Mouse (Mus musculus): Measurements from ENCODE around the gene Smim8. TPM values are rescaled to one million over a fixed set of nuclear protein-coding genes. Genes with fewer than 3 reads are reported as not detected.

The Smim8 gene
- 43.9 and 46.2 TPM in 2 replicates for polyA plus RNA-seq (2015; fragmentation: Nextera tagmentation; extraction: Ambion mirVana)

DNA sequence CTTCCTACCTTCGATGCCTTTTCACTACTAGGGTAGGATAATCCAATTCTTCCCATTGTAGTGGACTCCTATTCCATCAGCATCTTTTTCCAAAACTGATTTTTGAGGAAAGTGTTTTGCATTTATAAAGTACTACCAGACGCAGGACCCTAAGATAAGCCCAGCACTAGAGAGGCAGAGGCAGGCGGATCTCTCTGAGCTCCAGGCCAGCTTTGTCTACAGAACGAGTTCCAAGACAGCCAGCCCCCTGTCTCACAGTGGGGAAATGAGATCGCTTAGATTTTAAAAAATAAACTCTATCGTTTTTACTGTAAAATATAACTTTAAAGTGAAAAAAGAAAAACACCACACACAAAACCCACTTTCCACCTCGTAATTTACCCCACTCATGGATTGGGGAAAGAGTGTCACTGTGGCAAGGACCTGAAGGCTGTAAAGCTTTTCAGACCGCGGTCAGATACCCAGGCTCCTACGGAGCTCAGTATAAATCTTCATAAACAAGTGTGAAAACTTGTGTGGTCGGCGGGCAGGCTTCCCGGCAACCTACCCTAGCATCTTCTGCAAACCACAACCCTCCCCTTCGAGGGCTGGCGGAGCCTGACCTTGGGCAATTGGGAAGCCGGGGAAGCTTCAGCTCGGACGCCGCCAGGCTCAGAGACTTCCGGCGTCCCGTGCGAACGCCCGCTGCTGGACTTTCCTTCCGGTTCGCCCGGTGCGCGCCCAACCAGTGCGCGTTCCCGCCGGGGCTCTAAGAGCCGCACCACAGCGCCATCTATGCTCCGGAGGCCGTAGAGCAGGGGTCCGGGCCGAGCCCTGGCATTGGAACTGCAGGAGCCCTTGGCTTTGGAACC is at the start of gene Smim8:
Smim8 (minus strand) TSS at position 747 of the 851 bp plus-strand sequence.
- Histone ChIP-seq H3K27ac (replicated peaks) (peak within 1 kb of the TSS; percentile 67; the same call in 1 of the 2 replicates), H3K36me3 (ENCODE audit: control insufficient read depth, insufficient read depth, low read length) (no peaks in the 10 kb centered on the region), H3K27me3 (ENCODE audit: control insufficient read depth, insufficient read depth, low read length) (no peaks in the 10 kb centered on the region), H3K4me3 (ENCODE audit: low read depth, low read length) (peak within 1 kb of the TSS; percentile 67), H3K4me1 (replicated peaks; ENCODE audit: control insufficient read depth, insufficient read depth) (no peaks in the 10 kb centered on the region), H3K9ac (ENCODE audit: low read length) (peak within 1 kb of the TSS; percentile 73), H3K4me2 (replicated peaks; ENCODE audit: low read depth) (peak within 1 kb of the TSS; percentile 69), H3K9me3 (ENCODE audit: control insufficient read depth, low read length) (no peaks in the 10 kb centered on the region)
- TF ChIP-seq CTCF (IDR thresholded peaks at IDR 0.05; ENCODE audit: low read depth) (peak; percentile 96), EP300 (optimal IDR thresholded peaks at IDR 0.05) (peak; percentile 21)
- DNase-seq (ENCODE audit: low spot score) (peak; percentile 95), ATAC-seq (ENCODE audit: low FRiP score, low TSS enrichment) (peak; percentile 97)
- 5% methylated on average over 40 of the region's 40 CpGs for WGBS

DNA sequence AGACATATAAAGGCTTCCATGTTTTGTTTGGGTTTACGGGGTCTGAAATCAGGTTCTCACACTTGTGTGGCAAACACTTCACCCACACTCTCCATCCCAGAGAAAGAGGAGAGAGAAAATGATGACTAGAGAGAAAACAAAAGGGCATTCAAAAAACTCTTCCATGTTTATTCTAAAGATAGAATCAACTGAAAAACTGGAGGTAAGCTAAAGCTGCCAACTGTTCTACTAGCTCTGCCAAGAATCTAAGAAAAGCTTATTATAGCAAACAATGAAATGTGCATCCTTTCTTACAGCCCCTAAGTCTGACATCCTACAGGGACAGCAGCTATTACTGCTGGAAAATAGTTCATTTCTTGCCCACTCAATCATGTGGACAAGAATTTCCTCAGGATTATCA is 45.7 kb upstream of the Smim8 start:
- H3K27ac ChIP-seq (replicated peaks), result no peak overlapping the region
- H3K4me2 ChIP-seq (replicated peaks; ENCODE audit: low read depth), result no peak overlapping the region
- DNase-seq (ENCODE audit: low spot score) (no peak), ATAC-seq (ENCODE audit: low FRiP score, low TSS enrichment) (no peak)
- no peak overlapping the region for H3K4me3 ChIP-seq (ENCODE audit: low read depth, low read length)
- no peaks in the 10 kb centered on the region; the same call in 1 of the 2 replicates for H3K36me3 ChIP-seq (ENCODE audit: control insufficient read depth, insufficient read depth, low read length)
- TF ChIP-seq EP300 (optimal IDR thresholded peaks at IDR 0.05) (no peak), CTCF (IDR thresholded peaks at IDR 0.05; ENCODE audit: low read depth) (no peak)
- no peaks in the 10 kb centered on the region for H3K9me3 ChIP-seq (ENCODE audit: control insufficient read depth, low read length)
- WGBS, result 90% methylated on average over 1 of the region's 1 CpGs
- H3K9ac ChIP-seq (ENCODE audit: low read length), result no peak overlapping the region
- H3K27me3 ChIP-seq (ENCODE audit: control insufficient read depth, insufficient read depth, low read length), result no peaks in the 10 kb centered on the region
- no peaks in the 10 kb centered on the region for H3K4me1 ChIP-seq (replicated peaks; ENCODE audit: control insufficient read depth, insufficient read depth)

GRCm38 (mm10) chr4:34819904-34820303 is 41.7 kb upstream of the Smim8 start:
- Histone ChIP-seq H3K4me2 (replicated peaks; ENCODE audit: low read depth) (no peak overlapping the region), H3K9me3 (ENCODE audit: control insufficient read depth, low read length) (no peaks in the 10 kb centered on the region), H3K4me3 (ENCODE audit: low read depth, low read length) (no peak overlapping the region), H3K27me3 (ENCODE audit: control insufficient read depth, insufficient read depth, low read length) (no peaks in the 10 kb centered on the region), H3K4me1 (replicated peaks; ENCODE audit: control insufficient read depth, insufficient read depth) (no peaks in the 10 kb centered on the region), H3K27ac (replicated peaks) (no peak overlapping the region), H3K9ac (ENCODE audit: low read length) (no peak overlapping the region), H3K36me3 (ENCODE audit: control insufficient read depth, insufficient read depth, low read length) (no peaks in the 10 kb centered on the region; the same call in 1 of the 2 replicates)
- 86% methylated on average over 4 of the region's 4 CpGs for WGBS
- ATAC-seq (ENCODE audit: low FRiP score, low TSS enrichment) (no peak), DNase-seq (ENCODE audit: low spot score) (no peak)
- TF ChIP-seq EP300 (optimal IDR thresholded peaks at IDR 0.05), result no peak
- TF ChIP-seq CTCF (IDR thresholded peaks at IDR 0.05; ENCODE audit: low read depth), result no peak

GRCm38 (mm10) chr4:34801166-34802034 is 23.2 kb upstream of the Smim8 start:
- DNase-seq (ENCODE audit: low spot score) (no peak), ATAC-seq (ENCODE audit: low FRiP score, low TSS enrichment) (no peak)
- Histone ChIP-seq H3K4me3 (ENCODE audit: low read depth, low read length) (no peak overlapping the region), H3K27ac (replicated peaks) (no peak overlapping the region), H3K4me2 (replicated peaks; ENCODE audit: low read depth) (no peak overlapping the region), H3K4me1 (replicated peaks; ENCODE audit: control insufficient read depth, insufficient read depth) (no peaks in the 10 kb centered on the region), H3K36me3 (ENCODE audit: control insufficient read depth, insufficient read depth, low read length) (peaks cover 3% of the 10 kb centered on the region; the same call in 1 of the 2 replicates), H3K9me3 (ENCODE audit: control insufficient read depth, low read length) (no peaks in the 10 kb centered on the region), H3K9ac (ENCODE audit: low read length) (no peak overlapping the region), H3K27me3 (ENCODE audit: control insufficient read depth, insufficient read depth, low read length) (no peaks in the 10 kb centered on the region)
- no peak for TF ChIP-seq CTCF (IDR thresholded peaks at IDR 0.05; ENCODE audit: low read depth)
- 81% methylated on average over 14 of the region's 14 CpGs for WGBS

DNA sequence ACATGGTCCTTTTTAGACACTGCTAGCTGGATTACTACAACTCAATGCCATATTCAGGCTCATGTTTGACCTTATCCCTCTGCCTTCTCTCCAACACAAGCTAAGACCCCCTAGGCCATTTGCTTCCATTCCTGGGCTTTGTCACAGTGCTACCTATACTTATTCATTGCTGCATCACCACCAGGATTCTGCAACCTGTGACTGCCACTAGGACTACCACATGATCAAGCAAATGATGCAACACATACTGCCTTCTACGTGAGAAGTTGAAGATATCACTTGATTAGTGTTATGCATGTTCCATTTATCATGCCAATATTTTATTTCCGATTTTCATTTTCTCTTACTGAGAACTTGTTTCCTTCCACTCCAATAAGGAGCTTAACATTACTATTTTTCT is 19.8 kb upstream of the Smim8 start:
- WGBS, result 85% methylated on average over 2 of the region's 2 CpGs

More for the DNA sequence above, 19.8 kb upstream of the Smim8 start:
- no peak for ATAC-seq (ENCODE audit: low FRiP score, low TSS enrichment)
- DNase-seq (ENCODE audit: low spot score), result no peak
- H3K9ac ChIP-seq (ENCODE audit: low read length), result no peak overlapping the region
- H3K9me3 ChIP-seq (ENCODE audit: control insufficient read depth, low read length), result no peaks in the 10 kb centered on the region
- H3K36me3 ChIP-seq (ENCODE audit: control insufficient read depth, insufficient read depth, low read length), result no peaks in the 10 kb centered on the region
- no peaks in the 10 kb centered on the region for H3K27me3 ChIP-seq (ENCODE audit: control insufficient read depth, insufficient read depth, low read length)
- H3K27ac ChIP-seq (replicated peaks), result no peak overlapping the region
- H3K4me3 ChIP-seq (ENCODE audit: low read depth, low read length), result no peak overlapping the region
- TF ChIP-seq CTCF (IDR thresholded peaks at IDR 0.05; ENCODE audit: low read depth), result no peak
- TF ChIP-seq EP300 (optimal IDR thresholded peaks at IDR 0.05), result no peak
- H3K4me1 ChIP-seq (replicated peaks; ENCODE audit: control insufficient read depth, insufficient read depth), result no peaks in the 10 kb centered on the region
- no peak overlapping the region for H3K4me2 ChIP-seq (replicated peaks; ENCODE audit: low read depth)

Data from stomach, postnatal 0 days (tissue).